Mouse (Mus musculus) lung, postnatal 14 days (tissue): ENCODE measurements around the gene Hist1h1e.
"Not testable (repeated sequence)": the region's sequence is repeated elsewhere in the genome, so short reads cannot be mapped to it uniquely, and the experiment has no call there.

Source experiments
- DNase-seq: peaks from one replicate; pipeline ENCODE4 v3.0.0; 2021

Hist1h1e gene

GRCm38 (mm10) chr13:23572218-23573033 is 49.9 kb downstream of the Hist1h1e start:
- DNase-seq: no peak

DNA sequence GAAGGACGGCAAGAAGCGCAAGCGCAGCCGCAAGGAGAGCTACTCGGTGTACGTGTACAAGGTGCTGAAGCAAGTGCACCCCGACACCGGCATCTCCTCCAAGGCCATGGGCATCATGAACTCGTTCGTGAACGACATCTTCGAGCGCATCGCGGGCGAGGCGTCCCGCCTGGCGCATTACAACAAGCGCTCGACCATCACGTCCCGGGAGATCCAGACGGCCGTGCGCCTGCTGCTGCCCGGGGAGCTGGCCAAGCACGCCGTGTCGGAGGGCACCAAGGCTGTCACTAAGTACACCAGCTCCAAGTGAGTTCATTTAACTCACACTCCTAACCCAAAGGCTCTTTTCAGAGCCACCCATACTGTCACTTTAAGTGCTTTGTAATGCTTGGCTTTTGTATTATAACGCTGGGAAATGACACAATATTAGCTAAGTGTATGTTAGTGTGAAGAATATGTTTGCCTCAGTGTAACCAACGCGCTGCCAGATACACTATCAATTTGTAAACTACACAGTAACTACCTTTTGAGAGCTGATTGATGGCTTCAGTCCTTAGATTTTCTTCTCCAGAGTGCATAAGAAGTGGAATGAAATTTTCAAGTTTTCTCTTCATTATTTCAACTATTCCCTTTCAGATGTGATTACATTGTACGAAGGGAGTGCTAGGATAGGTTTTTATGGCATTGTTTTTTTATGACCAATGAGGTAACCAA is 50.7 kb downstream of the Hist1h1e start:
- DNase-seq: not testable (repeated sequence)

DNA sequence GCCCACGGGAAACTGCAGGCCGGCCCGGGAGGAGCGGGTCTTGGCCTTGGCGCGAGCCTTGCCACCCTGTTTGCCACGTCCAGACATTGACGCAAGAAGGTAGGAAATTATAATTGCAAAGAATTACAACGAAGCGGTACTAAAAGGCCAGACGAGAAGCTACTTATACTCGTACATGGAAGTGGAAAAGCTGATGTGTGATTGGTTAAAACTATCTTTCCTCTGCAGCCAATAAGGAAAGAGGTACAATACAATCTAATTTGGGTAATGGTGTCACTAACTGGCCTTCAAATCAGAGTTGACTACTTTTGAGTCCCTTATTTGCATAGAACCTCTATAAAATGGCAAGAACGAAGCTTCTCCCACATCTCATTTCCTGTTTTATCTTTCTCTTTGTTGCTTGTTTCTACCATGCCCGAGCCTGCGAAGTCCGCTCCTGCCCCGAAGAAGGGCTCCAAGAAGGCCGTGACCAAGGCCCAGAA is 51.3 kb downstream of the Hist1h1e start, which contains the start of the genes Hist1h2ae and Hist1h2bg:
Hist1h2ae (minus strand) TSS at position 199 of the 482 bp plus-strand sequence.
Hist1h2bg (plus strand) TSS at position 375 of the 482 bp plus-strand sequence.
- DNase-seq: peak; percentile 50
